In genomic region chr8:123027786-123028185, GRCm38 (mm10) we compare ENCODE assay signal across 25 mouse cellular contexts. TPM values are rescaled to one million over a fixed set of nuclear protein-coding genes. Genes with fewer than 3 reads are reported as not detected.
DNase-seq lines count a peak whose midpoint lies in the region; TF ChIP-seq lines count a peak whose summit lies in the region.
"Had no signal": no experiment of that assay in that cellular context is flagged by ENCODE, and none has a peak within 500 bp of the region (broad histone marks: within the 10 kb centered on the region; RNA-seq: fewer than 3 reads in every experiment).

No protein-coding gene starts in this region.

- H3K4me3 ChIP-seq in CH12.LX (replicated peaks in 1 of 3; ENCODE audit: low read depth in 2 of 3, low read length in 2 of 3, poor library complexity in 1 of 3) (no peak overlapping the region), macrophage (ENCODE audit: inconsistent target) (no peak overlapping the region)
- peak overlapping the region; percentile 29 for H3K4me3 ChIP-seq in bone marrow macrophage, adult 2 months (ENCODE audit: insufficient read depth, low read length)
- H3K4me3 ChIP-seq: embryonic facial prominence, embryonic 13.5 days; heart, embryonic 12.5 days; hindbrain, embryonic 10.5 days; kidney, embryonic 15.5 days; midbrain, embryonic 12.5 days; neural tube, embryonic 12.5 days had no signal

- H3K9me3 ChIP-seq in CH12.LX (replicated peaks; ENCODE audit: low read length): no peaks in the 10 kb centered on the region
- H3K9me3 ChIP-seq: embryonic facial prominence, embryonic 13.5 days; heart, embryonic 12.5 days; hindbrain, embryonic 10.5 days; kidney, embryonic 15.5 days; midbrain, embryonic 12.5 days; neural tube, embryonic 12.5 days had no signal

- peak; percentile 50 for DNase-seq in CH12.LX (ENCODE audit: extremely low read depth)
- no peak for DNase-seq in B cell, adult 2 months
- no peak for DNase-seq in thymus, postnatal 0 days (ENCODE audit: low spot score)
- DNase-seq in ovary, adult 18-20 months (ENCODE audit: low spot score): no peak
- DNase-seq in right cerebral cortex, adult 18-20 months: no peak
- DNase-seq: adrenal gland, postnatal 36 days; cerebellum, adult 2 months; cerebellum, postnatal 36 days; embryo, embryonic 11 days; gastrocnemius, postnatal 10 days; heart, adult 11 months; heart, postnatal 10 days; kidney, postnatal 36 days; layer of hippocampus, postnatal 36 days; retina, postnatal 1 day; thymus, adult 2 months had no signal

- TF ChIP-seq POLR2A in CH12.LX (IDR thresholded peaks at IDR 0.05; ENCODE audit: low read depth, low read length): no peak
- TF ChIP-seq POLR2A in bone marrow macrophage, adult 2 months (IDR thresholded peaks at IDR 0.05; ENCODE audit: borderline replicate concordance, low read depth, low read length): no peak

- no peaks in the 10 kb centered on the region for H3K27me3 ChIP-seq in CH12.LX (replicated peaks)
- H3K27me3 ChIP-seq: embryonic facial prominence, embryonic 13.5 days; heart, embryonic 12.5 days; kidney, embryonic 15.5 days; midbrain, embryonic 12.5 days; neural tube, embryonic 12.5 days had no signal

- no peak overlapping the region for H3K27ac ChIP-seq in CH12.LX (ENCODE audit: insufficient read depth, low read depth)
- peak overlapping the region; percentile 78 for H3K27ac ChIP-seq in bone marrow macrophage, adult 2 months (ENCODE audit: insufficient read depth, low read depth, low read length)
- H3K27ac ChIP-seq in macrophage: peak overlapping the region; percentile 84
- H3K27ac ChIP-seq: embryonic facial prominence, embryonic 13.5 days; hindbrain, embryonic 10.5 days; kidney, embryonic 15.5 days; midbrain, embryonic 12.5 days; neural tube, embryonic 12.5 days; stomach, postnatal 0 days had no signal

- peak; percentile 43; the same call in 1 of the 2 replicates for TF ChIP-seq EP300 in CH12.LX (IDR thresholded peaks at IDR 0.05; ENCODE audit: low read length)

- no peak overlapping the region for H3K9ac ChIP-seq in CH12.LX (ENCODE audit: insufficient read depth, low read depth)
- H3K9ac ChIP-seq: embryonic facial prominence, embryonic 13.5 days; heart, embryonic 12.5 days; kidney, embryonic 15.5 days; midbrain, embryonic 12.5 days; neural tube, embryonic 12.5 days had no signal

- peaks cover 7 to 51% of the 10 kb centered on the region in 2 experiments for H3K36me3 ChIP-seq in CH12.LX (replicated peaks in 1 of 2; ENCODE audit: control insufficient read depth in 1 of 2, insufficient read depth in 1 of 2, low read length in 1 of 2)
- no peaks in the 10 kb centered on the region for H3K36me3 ChIP-seq in macrophage (ENCODE audit: inconsistent target)
- H3K36me3 ChIP-seq: kidney, embryonic 15.5 days; neural tube, embryonic 12.5 days had no signal

- H3K79me2 ChIP-seq in CH12.LX (replicated peaks; ENCODE audit: control insufficient read depth, extremely low read depth, insufficient read depth, poor library complexity, severe bottlenecking) (peaks cover 96% of the 10 kb centered on the region), macrophage (ENCODE audit: inconsistent target) (peaks cover 100% of the 10 kb centered on the region)

- in situ Hi-C loops in CH12.LX (cut with MboI; ENCODE audit: low pct_ligation_motif_present, low pct_unique_long_range_greater_than_20kb, low sequenced_read_pairs): no loop called here

- TF ChIP-seq CTCF in CH12.LX (conservative IDR thresholded peaks at IDR 0.05 in 1 of 2, IDR thresholded peaks at IDR 0.05 in 1 of 2; ENCODE audit: low read depth in 2 of 2, low read length in 2 of 2): no peak
- no peak for TF ChIP-seq CTCF in bone marrow macrophage, adult 2 months (IDR thresholded peaks at IDR 0.05; ENCODE audit: low read depth, low read length)

- dilution Hi-C loops in CH12.LX (cut with MboI; ENCODE audit: extremely low pct_ligation_motif_present, extremely low pct_unique_long_range_greater_than_20kb, low sequenced_read_pairs): no loop called here

- no peak for TF ChIP-seq RAD21 in CH12.LX (IDR thresholded peaks at IDR 0.05; ENCODE audit: low read depth, low read length)

- H3K4me1 ChIP-seq in CH12.LX (ENCODE audit: control insufficient read depth in 1 of 2, insufficient read depth in 2 of 2): peaks cover 28 to 77% of the 10 kb centered on the region in 2 experiments
- H3K4me1 ChIP-seq in bone marrow macrophage, adult 2 months (ENCODE audit: control insufficient read depth, insufficient read depth, low read length): peaks cover 70% of the 10 kb centered on the region
- H3K4me1 ChIP-seq: hindbrain, embryonic 10.5 days; neural tube, embryonic 12.5 days had no signal

- 36% methylated on average over 8 of the region's 8 CpGs for WGBS in macrophage (ENCODE audit: missing documents)

- no peak overlapping the region for H3K4me2 ChIP-seq in CH12.LX (ENCODE audit: insufficient read depth, low read depth, poor library complexity, severe bottlenecking)
- H3K4me2 ChIP-seq: embryonic facial prominence, embryonic 13.5 days; heart, embryonic 12.5 days; kidney, embryonic 15.5 days; midbrain, embryonic 12.5 days; neural tube, embryonic 12.5 days had no signal

TF ChIP-seq in CH12.LX, 34 proteins besides CTCF, POLR2A, EP300 and RAD21:
- 0 out of 2 replicates have a peak, but pooled peaks have one; percentile 27 for TF ChIP-seq JUND (conservative IDR thresholded peaks at IDR 0.05; ENCODE audit: low read depth, low read length)
- no peak for TF ChIP-seq ZMIZ1 (IDR thresholded peaks at IDR 0.05; ENCODE audit: low read depth, low read length)
- TF ChIP-seq MAX (IDR thresholded peaks at IDR 0.05; ENCODE audit: low read length): no peak
- no peak for TF ChIP-seq ZC3H11A (IDR thresholded peaks at IDR 0.05; ENCODE audit: low read depth, low read length)
- no peak for TF ChIP-seq USF1 (IDR thresholded peaks at IDR 0.05; ENCODE audit: low read depth, low read length)
- TF ChIP-seq E2F4 (IDR thresholded peaks at IDR 0.05; ENCODE audit: insufficient replicate concordance, low read depth, low read length): no peak
- TF ChIP-seq MEF2A (IDR thresholded peaks at IDR 0.05; ENCODE audit: borderline replicate concordance, low read depth, low read length): no peak
- TF ChIP-seq CHD1 (IDR thresholded peaks at IDR 0.05; ENCODE audit: low read depth, low read length): no peak
- no peak for TF ChIP-seq HCFC1 (IDR thresholded peaks at IDR 0.05; ENCODE audit: low read depth, low read length)
- TF ChIP-seq NELFE (IDR thresholded peaks at IDR 0.05; ENCODE audit: low read depth, low read length): no peak
- no peak for TF ChIP-seq ZKSCAN1 (IDR thresholded peaks at IDR 0.05; ENCODE audit: borderline replicate concordance, low read depth, low read length)
- TF ChIP-seq TCF12 (IDR thresholded peaks at IDR 0.05; ENCODE audit: low read depth, low read length): no peak
- TF ChIP-seq CHD2 (IDR thresholded peaks at IDR 0.05; ENCODE audit: low read length): no peak
- TF ChIP-seq BHLHE40 (IDR thresholded peaks at IDR 0.05; ENCODE audit: low read depth, low read length): peak; percentile 83
- no peak for TF ChIP-seq PAX5 (IDR thresholded peaks at IDR 0.05; ENCODE audit: low read length)
- no peak for TF ChIP-seq TBP (conservative IDR thresholded peaks at IDR 0.05; ENCODE audit: low read depth, low read length)
- TF ChIP-seq ETS1 (conservative IDR thresholded peaks at IDR 0.05; ENCODE audit: low read depth, low read length): peak; percentile 31; the same call in 1 of the 2 replicates
- no peak; the same call in 1 of the 2 replicates for TF ChIP-seq JUN (IDR thresholded peaks at IDR 0.05; ENCODE audit: insufficient read depth, low read depth, low read length)

RNA-seq across cellular contexts. Expression of gene Ankrd11, which starts 14.3 kb away (rescaled TPM):
- total RNA-seq in CH12.LX (2012; rRNA removed) (51.1 and 60.7 TPM in 2 replicates), CH12.LX (2014; rRNA removed) (37.4 and 37.7 TPM in 2 replicates)
- polyA plus RNA-seq in CH12.LX (2012; ENCODE audit: insufficient read length, low read depth) (74.1 and 74.9 TPM in 2 replicates), macrophage (2018) (32.7 to 46.6 TPM (median 36.7 TPM) in 3 replicates)
- 76.2 and 79.2 TPM in 2 replicates for polyA plus RNA-seq in bone marrow macrophage, adult 2 months (2012; ENCODE audit: insufficient read depth, insufficient read length, missing spikeins)
- 100 to 1,000 TPM; 272 to 441 (median 315) TPM for total RNA-seq in macrophage (2018; cell fraction: chromatin; rRNA removed)
- total RNA-seq in macrophage (2018; cell fraction: cytosol; rRNA removed): 10 to 100 TPM; 21.2 to 47.5 (median 32.8) TPM
- total RNA-seq in macrophage (2018; cell fraction: nucleus; rRNA removed): 100 to 1,000 TPM; 138 to 277 (median 182) TPM
- polyA plus RNA-seq in thymus, postnatal 0 days (2015; fragmentation: Nextera tagmentation; extraction: Ambion mirVana): 51.4 and 78.6 TPM in 2 replicates

RNA-seq across cellular contexts. Expression of gene Spg7, which starts 35.0 kb away (rescaled TPM):
- total RNA-seq in CH12.LX (2012; rRNA removed) (32.8 and 35.2 TPM in 2 replicates), CH12.LX (2014; rRNA removed) (20.8 and 21.2 TPM in 2 replicates)
- polyA plus RNA-seq in CH12.LX (2012; ENCODE audit: insufficient read length, low read depth) (26.1 and 35.8 TPM in 2 replicates), macrophage (2018) (28.2 to 39.2 TPM (median 32.3 TPM) in 3 replicates)
- 58.3 and 65.1 TPM in 2 replicates for polyA plus RNA-seq in bone marrow macrophage, adult 2 months (2012; ENCODE audit: insufficient read depth, insufficient read length, missing spikeins)
- total RNA-seq in macrophage (2018; cell fraction: chromatin; rRNA removed): 10 to 100 TPM; 19.5 to 65.7 (median 40.9) TPM
- total RNA-seq in macrophage (2018; cell fraction: cytosol; rRNA removed): 10 to 100 TPM; 21.8 to 31.2 (median 26.5) TPM
- 10 to 100 TPM; 19.3 to 56.6 (median 35.7) TPM for total RNA-seq in macrophage (2018; cell fraction: nucleus; rRNA removed)
- polyA plus RNA-seq in thymus, postnatal 0 days (2015; fragmentation: Nextera tagmentation; extraction: Ambion mirVana): 48.2 and 49.5 TPM in 2 replicates
